ENCODE assay signal across 1 mouse cellular context in genomic region chr8:79711064-79711961, GRCm38 (mm10).
A peak's percentile ranks its signal among the peaks of the same experiment; 100 is the strongest.
TF ChIP-seq lines count a peak whose summit lies in the region.

TSS of gene Abce1 (minus strand) at chr8:79711740.
TSS of gene Anapc10 (plus strand) at chr8:79711820.

TF ChIP-seq in MEL, 35 proteins besides CTCF, POLR2A, EP300 and RAD21 (continued from another document):
- peak; percentile 39; the same call in 1 of the 2 replicates for TF ChIP-seq JUND (IDR thresholded peaks at IDR 0.05; ENCODE audit: low read depth, low read length)
- TF ChIP-seq GATA1 (IDR thresholded peaks at IDR 0.05; ENCODE audit: low read depth, low read length), result no peak
- TF ChIP-seq KAT2A (conservative IDR thresholded peaks at IDR 0.05; ENCODE audit: low read depth, low read length), result peak; percentile 83
- TF ChIP-seq NRF1 (IDR thresholded peaks at IDR 0.05; ENCODE audit: insufficient read depth, low read depth, low read length, poor library complexity, severe bottlenecking), result peak; percentile 91
- peak; percentile 60; the same call in 1 of the 2 replicates for TF ChIP-seq POLR2AphosphoS2 (IDR thresholded peaks at IDR 0.05; ENCODE audit: low read length)
- no peak for TF ChIP-seq ZKSCAN1 (IDR thresholded peaks at IDR 0.05; ENCODE audit: low read depth, low read length)
- TF ChIP-seq ZC3H11A (IDR thresholded peaks at IDR 0.05; ENCODE audit: low read depth, low read length), result peak; percentile 10; the same call in 1 of the 2 replicates
- no peak for TF ChIP-seq UBTF (IDR thresholded peaks at IDR 0.05; ENCODE audit: borderline replicate concordance, insufficient read depth, low read depth, low read length)
- TF ChIP-seq ETS1 (IDR thresholded peaks at IDR 0.05; ENCODE audit: low read depth, low read length), result peak; percentile 36; the same call in 1 of the 2 replicates
- TF ChIP-seq ELF1 (IDR thresholded peaks at IDR 0.05; ENCODE audit: low read depth, low read length), result peak; percentile 85
- peak; percentile 69 for TF ChIP-seq TCF12 (IDR thresholded peaks at IDR 0.05; ENCODE audit: low read depth, low read length)
- no peak for TF ChIP-seq SMC3 (IDR thresholded peaks at IDR 0.05; ENCODE audit: low read depth, low read length)
